ENCODE assay signal across 19 mouse cellular contexts in the genomic region with DNA sequence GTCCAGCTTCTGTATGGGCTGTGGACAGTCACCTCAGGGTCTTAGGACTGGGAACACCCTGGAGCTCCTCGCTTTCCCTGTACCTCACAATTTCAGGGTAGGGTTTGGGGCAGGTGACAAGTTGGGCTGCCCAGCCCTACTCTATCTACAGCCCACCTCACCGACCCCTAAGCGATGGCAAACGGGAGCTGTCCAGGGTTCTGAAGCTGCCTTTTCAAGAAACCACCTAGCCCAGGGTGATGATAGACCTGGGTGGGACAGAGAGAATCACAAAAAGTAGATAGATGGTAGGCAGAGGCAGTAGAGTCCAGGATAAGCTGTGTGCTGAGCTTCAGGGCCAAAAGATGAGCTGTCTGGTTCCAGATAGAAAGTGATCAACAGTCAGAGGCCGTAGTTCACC.
DNase-seq lines count a peak whose midpoint lies in the region; ATAC-seq and TF ChIP-seq lines count a peak whose summit lies in the region.
"Had no signal": no experiment of that assay in that cellular context is flagged by ENCODE, and none has a peak within 500 bp of the region (broad histone marks: within the 10 kb centered on the region; RNA-seq: fewer than 3 reads in every experiment).

No protein-coding gene starts in this region.

- H3K4me3 ChIP-seq in limb, embryonic 14.5 days (replicated peaks; ENCODE audit: low read length) = no peak overlapping the region
- H3K4me3 ChIP-seq: heart, embryonic 12.5 days; hindbrain, embryonic 13.5 days; midbrain, embryonic 13.5 days; neural tube, embryonic 12.5 days had no signal

- H3K27me3 ChIP-seq in limb, embryonic 14.5 days (ENCODE audit: control insufficient read depth, insufficient read depth, low read length) = no peaks in the 10 kb centered on the region
- H3K27me3 ChIP-seq: hindbrain, embryonic 13.5 days; midbrain, embryonic 13.5 days; neural tube, embryonic 12.5 days had no signal

- no peaks in the 10 kb centered on the region for H3K36me3 ChIP-seq in limb, embryonic 14.5 days (ENCODE audit: control insufficient read depth, insufficient read depth, low read length)
- H3K36me3 ChIP-seq: heart, embryonic 12.5 days; hindbrain, embryonic 13.5 days; midbrain, embryonic 13.5 days; neural tube, embryonic 12.5 days had no signal

- WGBS in limb, embryonic 14.5 days = 34% methylated on average over 5 of the region's 5 CpGs

- no peak overlapping the region for H3K9ac ChIP-seq in limb, embryonic 14.5 days (ENCODE audit: low read depth, low read length, severe bottlenecking)
- H3K9ac ChIP-seq: heart, embryonic 12.5 days; hindbrain, embryonic 13.5 days; midbrain, embryonic 13.5 days; neural tube, embryonic 12.5 days had no signal

- peak; percentile 10 for DNase-seq in kidney, postnatal 10 days
- DNase-seq in kidney, adult 18-20 months = no peak
- DNase-seq in R1 (ENCODE audit: low read depth, low spot score) = peak; percentile 21
- DNase-seq in embryo, embryonic 11 days = peak; percentile 56
- peak; percentile 21 for DNase-seq in limb, embryonic 14.5 days (ENCODE audit: low spot score)
- DNase-seq in T-cell, adult 2 months (ENCODE audit: low spot score) = no peak
- no peak for DNase-seq in thymus, postnatal 4 days
- DNase-seq: adrenal gland, postnatal 25 days; cerebellum, postnatal 14 days; gastrocnemius, postnatal 25 days; kidney, postnatal 14 days; layer of hippocampus, postnatal 36 days; spleen, adult 18-20 months; thymus, postnatal 14 days had no signal

- no peak for TF ChIP-seq POLR2A in limb, embryonic 14.5 days (IDR thresholded peaks at IDR 0.05; ENCODE audit: borderline replicate concordance, extremely low read depth, insufficient read depth, insufficient read length)

- H3K9me3 ChIP-seq in limb, embryonic 14.5 days (ENCODE audit: control insufficient read depth, low read length) = no peaks in the 10 kb centered on the region
- H3K9me3 ChIP-seq: heart, embryonic 12.5 days; hindbrain, embryonic 13.5 days; midbrain, embryonic 13.5 days; neural tube, embryonic 12.5 days had no signal

- no peak for ATAC-seq in limb, embryonic 14.5 days (ENCODE audit: low FRiP score, low read depth)
- ATAC-seq: lung, postnatal 0 days; midbrain, embryonic 13.5 days had no signal

- no peaks in the 10 kb centered on the region for H3K4me1 ChIP-seq in limb, embryonic 14.5 days (ENCODE audit: control insufficient read depth, insufficient read depth, low read length)
- H3K4me1 ChIP-seq: heart, embryonic 12.5 days; midbrain, embryonic 13.5 days; neural tube, embryonic 12.5 days had no signal

- H3K4me2 ChIP-seq in limb, embryonic 14.5 days (replicated peaks; ENCODE audit: low read depth, low read length, severe bottlenecking) = no peak overlapping the region
- H3K4me2 ChIP-seq: heart, embryonic 12.5 days; hindbrain, embryonic 13.5 days; midbrain, embryonic 13.5 days; neural tube, embryonic 12.5 days had no signal

- no peak overlapping the region for H3K27ac ChIP-seq in limb, embryonic 14.5 days (replicated peaks; ENCODE audit: low read depth, low read length)
- H3K27ac ChIP-seq: hindbrain, embryonic 13.5 days; midbrain, embryonic 13.5 days; neural tube, embryonic 12.5 days had no signal

Comparison
In these comparisons a context has a peak if more than half of its experiments do, and no peak if none do; other contexts are left out.
1. DNase-seq: peak in kidney, postnatal 10 days (single experiment), R1 (single experiment), embryo, embryonic 11 days (single experiment) and limb, embryonic 14.5 days (single experiment); none in kidney, adult 18-20 months (single experiment), T-cell, adult 2 months (single experiment) and thymus, postnatal 4 days (single experiment).